Mouse (Mus musculus): ENCODE measurements around the gene Grb7. TPM values are rescaled to one million over a fixed set of nuclear protein-coding genes. Genes with fewer than 3 reads are reported as not detected.

Grb7 gene
- total and polyA plus RNA-seq, 3 experiments = 4.5 to 11.5 (median 8.0) TPM

GRCm38 (mm10) chr11:98479940-98480497, 33.8 kb downstream of the Grb7 start (continued):
- TF ChIP-seq E2F4 (IDR thresholded peaks at IDR 0.05; ENCODE audit: insufficient replicate concordance, low read depth, low read length) = no peak
- TF ChIP-seq MXI1 (IDR thresholded peaks at IDR 0.05; ENCODE audit: low read depth, low read length) = peak; percentile 44; the same call in 1 of the 2 replicates
- peak; percentile 51 for TF ChIP-seq EP300 (IDR thresholded peaks at IDR 0.05; ENCODE audit: low read length)
- TF ChIP-seq ELF1 (IDR thresholded peaks at IDR 0.05; ENCODE audit: low read depth, low read length) = no peak
- TF ChIP-seq TCF12 (IDR thresholded peaks at IDR 0.05; ENCODE audit: low read depth, low read length) = 0 out of 2 replicates have a peak, but pooled peaks have one; percentile 34
- no peak; the same call in 1 of the 2 replicates for TF ChIP-seq SIN3A (IDR thresholded peaks at IDR 0.05; ENCODE audit: low read length)
- TF ChIP-seq BHLHE40 (IDR thresholded peaks at IDR 0.05; ENCODE audit: low read depth, low read length) = peak; percentile 48
- no peak for TF ChIP-seq SMC3 (IDR thresholded peaks at IDR 0.05; ENCODE audit: low read depth, low read length)
- no peak for TF ChIP-seq ZKSCAN1 (IDR thresholded peaks at IDR 0.05; ENCODE audit: borderline replicate concordance, low read depth, low read length)
- no peak for TF ChIP-seq POLR2AphosphoS2 (IDR thresholded peaks at IDR 0.05; ENCODE audit: low read depth, low read length)

- in situ Hi-C loops (cut with MboI; ENCODE audit: low pct_ligation_motif_present, low pct_unique_long_range_greater_than_20kb, low sequenced_read_pairs) (no loop called here), dilution Hi-C loops (cut with MboI; ENCODE audit: extremely low pct_ligation_motif_present, extremely low pct_unique_long_range_greater_than_20kb, low sequenced_read_pairs) (no loop called here)
- Histone ChIP-seq H3K4me3 (replicated peaks in 1 of 3; ENCODE audit: low read depth in 2 of 3, low read length in 2 of 3, poor library complexity in 1 of 3) (no peak overlapping the region), H3K4me2 (ENCODE audit: insufficient read depth, low read depth, poor library complexity, severe bottlenecking) (0 out of 2 replicates have a peak overlapping the region, but pooled peaks have one; percentile 12), H3K36me3 (replicated peaks in 1 of 2; ENCODE audit: control insufficient read depth in 1 of 2, insufficient read depth in 1 of 2, low read length in 1 of 2) (peaks cover 32 to 50% of the 10 kb centered on the region in 2 experiments), H3K4me1 (ENCODE audit: control insufficient read depth in 1 of 2, insufficient read depth in 2 of 2) (peaks cover 26 to 79% of the 10 kb centered on the region in 2 experiments), H3K27ac (ENCODE audit: insufficient read depth, low read depth) (no peak overlapping the region), H3K79me2 (replicated peaks; ENCODE audit: control insufficient read depth, extremely low read depth, insufficient read depth, poor library complexity, severe bottlenecking) (peaks cover 3% of the 10 kb centered on the region; the same call in 1 of the 2 replicates), H3K9ac (ENCODE audit: insufficient read depth, low read depth) (no peak overlapping the region), H3K27me3 (replicated peaks) (no peaks in the 10 kb centered on the region), H3K9me3 (replicated peaks; ENCODE audit: low read length) (no peaks in the 10 kb centered on the region)
- DNase-seq (ENCODE audit: extremely low read depth) = no peak
- no peak for TF ChIP-seq USF1 (IDR thresholded peaks at IDR 0.05; ENCODE audit: low read depth, low read length)
- TF ChIP-seq ZC3H11A (IDR thresholded peaks at IDR 0.05; ENCODE audit: low read depth, low read length) = no peak
Observed at GRCm38 (mm10) chr11:98481231-98481630, 35.0 kb downstream of the Grb7 start.

GRCm38 (mm10) chr11:98482067-98482466, 35.9 kb downstream of the Grb7 start:
- peaks cover 35 to 58% of the 10 kb centered on the region in 2 experiments for H3K36me3 ChIP-seq (replicated peaks in 1 of 2; ENCODE audit: control insufficient read depth in 1 of 2, insufficient read depth in 1 of 2, low read length in 1 of 2)
- H3K27ac ChIP-seq (ENCODE audit: insufficient read depth, low read depth) = 0 out of 2 replicates have a peak overlapping the region, but pooled peaks have one; percentile 30
- dilution Hi-C loops (cut with MboI; ENCODE audit: extremely low pct_ligation_motif_present, extremely low pct_unique_long_range_greater_than_20kb, low sequenced_read_pairs) = no loop called here
- H3K27me3 ChIP-seq (replicated peaks) = no peaks in the 10 kb centered on the region
- DNase-seq (ENCODE audit: extremely low read depth) = no peak
- peaks cover 26 to 82% of the 10 kb centered on the region in 2 experiments for H3K4me1 ChIP-seq (ENCODE audit: control insufficient read depth in 1 of 2, insufficient read depth in 2 of 2)
- H3K4me3 ChIP-seq (replicated peaks in 1 of 3; ENCODE audit: low read depth in 2 of 3, low read length in 2 of 3, poor library complexity in 1 of 3) = no peak overlapping the region
- H3K9me3 ChIP-seq (replicated peaks; ENCODE audit: low read length) = no peaks in the 10 kb centered on the region
- H3K4me2 ChIP-seq (ENCODE audit: insufficient read depth, low read depth, poor library complexity, severe bottlenecking) = no peak overlapping the region
- H3K79me2 ChIP-seq (replicated peaks; ENCODE audit: control insufficient read depth, extremely low read depth, insufficient read depth, poor library complexity, severe bottlenecking) = no peaks in the 10 kb centered on the region
- in situ Hi-C loops (cut with MboI; ENCODE audit: low pct_ligation_motif_present, low pct_unique_long_range_greater_than_20kb, low sequenced_read_pairs) = no loop called here
- no peak overlapping the region for H3K9ac ChIP-seq (ENCODE audit: insufficient read depth, low read depth)
- TF ChIP-seq CHD2 (IDR thresholded peaks at IDR 0.05; ENCODE audit: low read length) (no peak), E2F4 (IDR thresholded peaks at IDR 0.05; ENCODE audit: insufficient replicate concordance, low read depth, low read length) (no peak), MXI1 (IDR thresholded peaks at IDR 0.05; ENCODE audit: low read depth, low read length) (no peak), ZNF384 (IDR thresholded peaks at IDR 0.05; ENCODE audit: low read depth, low read length) (no peak), ZC3H11A (IDR thresholded peaks at IDR 0.05; ENCODE audit: low read depth, low read length) (no peak), POLR2AphosphoS2 (IDR thresholded peaks at IDR 0.05; ENCODE audit: low read depth, low read length) (no peak), ZMIZ1 (IDR thresholded peaks at IDR 0.05; ENCODE audit: low read depth, low read length) (no peak), KAT2A (IDR thresholded peaks at IDR 0.05; ENCODE audit: insufficient replicate concordance, low read length) (no peak), UBTF (IDR thresholded peaks at IDR 0.05; ENCODE audit: low read depth, low read length) (no peak), JUN (IDR thresholded peaks at IDR 0.05; ENCODE audit: insufficient read depth, low read depth, low read length) (peak; percentile 27; the same call in 1 of the 2 replicates), SIN3A (IDR thresholded peaks at IDR 0.05; ENCODE audit: low read length) (no peak), ELF1 (IDR thresholded peaks at IDR 0.05; ENCODE audit: low read depth, low read length) (no peak), RCOR1 (conservative IDR thresholded peaks at IDR 0.05; ENCODE audit: low read depth, low read length) (no peak), EP300 (IDR thresholded peaks at IDR 0.05; ENCODE audit: low read length) (0 out of 2 replicates have a peak, but pooled peaks have one; percentile 13), USF1 (IDR thresholded peaks at IDR 0.05; ENCODE audit: low read depth, low read length) (no peak), TBP (conservative IDR thresholded peaks at IDR 0.05; ENCODE audit: low read depth, low read length) (no peak), PAX5 (IDR thresholded peaks at IDR 0.05; ENCODE audit: low read length) (no peak), GABPA (IDR thresholded peaks at IDR 0.05; ENCODE audit: insufficient replicate concordance, low read depth, low read length) (no peak), MAFK (IDR thresholded peaks at IDR 0.05; ENCODE audit: insufficient replicate concordance, low read length) (no peak), USF2 (conservative IDR thresholded peaks at IDR 0.05; ENCODE audit: low read depth, low read length) (no peak), NELFE (IDR thresholded peaks at IDR 0.05; ENCODE audit: low read depth, low read length) (no peak), MAZ (IDR thresholded peaks at IDR 0.05; ENCODE audit: low read depth, low read length) (no peak), CTCF (conservative IDR thresholded peaks at IDR 0.05 in 1 of 2, IDR thresholded peaks at IDR 0.05 in 1 of 2; ENCODE audit: low read depth in 2 of 2, low read length in 2 of 2) (no peak), MEF2A (IDR thresholded peaks at IDR 0.05; ENCODE audit: borderline replicate concordance, low read depth, low read length) (no peak)
